Mouse (Mus musculus) liver, adult 2 months (tissue): ENCODE results near the gene Prss37.

ENCODE experiments used
- CTCF ChIP-seq: fragments of 200-500 bp; IDR thresholded peaks from 2 replicates; pipeline ENCODE4 v1.5.1; 2011; ENCODE audit warnings: low read depth, low read length, control low read depth
- POLR2A ChIP-seq: fragments of 200-500 bp; IDR thresholded peaks from 2 replicates; pipeline ENCODE4 v1.6.1; 2011; ENCODE audit warnings: low read length, control low read depth; ENCODE audit not compliant: insufficient read depth; ENCODE audit errors: extremely low read depth

- TF ChIP-seq CTCF (no peak), POLR2A (no peak)
Measured at GRCm38 (mm10) chr6:40479705-40480104, 39.6 kb downstream of the Prss37 start.
